9 mouse cellular contexts compared by ENCODE assay signal in genomic region chr9:103013366-103013765, GRCm38 (mm10). TPM values are rescaled to one million over a fixed set of nuclear protein-coding genes. Genes with fewer than 3 reads are reported as not detected.
DNase-seq lines count a peak whose midpoint lies in the region; ATAC-seq lines count a peak whose summit lies in the region.
"Had no signal": no experiment of that assay in that cellular context is flagged by ENCODE, and none has a peak within 500 bp of the region (broad histone marks: within the 10 kb centered on the region; RNA-seq: fewer than 3 reads in every experiment).

No protein-coding gene starts in this region.

- H3K9ac ChIP-seq in neural tube, embryonic 15.5 days (replicated peaks) = no peak overlapping the region
- H3K9ac ChIP-seq in intestine, embryonic 15.5 days = no peak overlapping the region
- no peak overlapping the region for H3K9ac ChIP-seq in liver, embryonic 11.5 days (ENCODE audit: low read depth, low read length)

- H3K4me1 ChIP-seq in neural tube, embryonic 15.5 days = peaks cover 9% of the 10 kb centered on the region
- H3K4me1 ChIP-seq in intestine, embryonic 15.5 days (replicated peaks) = 0 out of 2 replicates have a peak, but pooled peaks cover 3% of the 10 kb centered on the region
- H3K4me1 ChIP-seq in liver, embryonic 11.5 days (replicated peaks; ENCODE audit: control insufficient read depth, insufficient read depth, low read length) = no peaks in the 10 kb centered on the region

- ATAC-seq in neural tube, embryonic 15.5 days (ENCODE audit: low FRiP score) = no peak
- ATAC-seq in intestine, embryonic 15.5 days = peak; percentile 41; the same call in 1 of the 2 replicates
- ATAC-seq in liver, embryonic 11.5 days (replicated peaks; ENCODE audit: low FRiP score) = no peak

- no peak overlapping the region for H3K27ac ChIP-seq in neural tube, embryonic 15.5 days (replicated peaks)
- H3K27ac ChIP-seq in intestine, embryonic 15.5 days = no peak overlapping the region
- no peak overlapping the region for H3K27ac ChIP-seq in liver, embryonic 11.5 days (ENCODE audit: low read depth, low read length)
- H3K27ac ChIP-seq: macrophage had no signal

- no peaks in the 10 kb centered on the region for H3K9me3 ChIP-seq in neural tube, embryonic 15.5 days (replicated peaks)
- no peaks in the 10 kb centered on the region for H3K9me3 ChIP-seq in intestine, embryonic 15.5 days
- H3K9me3 ChIP-seq in liver, embryonic 11.5 days (ENCODE audit: control insufficient read depth, low read length) = no peaks in the 10 kb centered on the region

- DNase-seq in neural tube, embryonic 10.5 days (ENCODE audit: extremely low spot score, low spot score) = peak; percentile 48
- peak; percentile 54 to 87 for DNase-seq in adrenal gland, adult (ENCODE audit: inconsistent age in 2 of 2, low spot score in 1 of 2)
- DNase-seq in cerebellum, postnatal 10 days = peak; percentile 81 to 83
- DNase-seq in liver, embryonic 11.5 days (ENCODE audit: low spot score) = peak; percentile 44
- peak; percentile 14 for DNase-seq in right cerebral cortex, postnatal 25 days
- no peak for DNase-seq in natural killer cell, adult 2 months (ENCODE audit: low spot score in 2 of 2)

- no peak overlapping the region for H3K4me3 ChIP-seq in neural tube, embryonic 15.5 days (replicated peaks)
- no peak overlapping the region for H3K4me3 ChIP-seq in intestine, embryonic 15.5 days (replicated peaks)
- no peak overlapping the region for H3K4me3 ChIP-seq in liver, embryonic 11.5 days (ENCODE audit: low read depth, low read length)

- 17% methylated on average over 5 of the region's 5 CpGs for WGBS in neural tube, embryonic 15.5 days
- 11% methylated on average over 5 of the region's 5 CpGs for WGBS in intestine, embryonic 15.5 days
- 10% methylated on average over 5 of the region's 5 CpGs for whole genome bisulfite sequencing in liver, embryonic 11.5 days

- peaks cover 21% of the 10 kb centered on the region for H3K27me3 ChIP-seq in neural tube, embryonic 15.5 days (replicated peaks)
- H3K27me3 ChIP-seq in intestine, embryonic 15.5 days (replicated peaks) = no peaks in the 10 kb centered on the region
- peaks cover 19% of the 10 kb centered on the region for H3K27me3 ChIP-seq in liver, embryonic 11.5 days (replicated peaks; ENCODE audit: control insufficient read depth, insufficient read depth, low read length)

- no peak overlapping the region for H3K4me2 ChIP-seq in neural tube, embryonic 15.5 days
- no peak overlapping the region for H3K4me2 ChIP-seq in intestine, embryonic 15.5 days (replicated peaks)
- no peak overlapping the region for H3K4me2 ChIP-seq in liver, embryonic 11.5 days

- no peaks in the 10 kb centered on the region for H3K36me3 ChIP-seq in neural tube, embryonic 15.5 days
- H3K36me3 ChIP-seq in intestine, embryonic 15.5 days = no peaks in the 10 kb centered on the region
- H3K36me3 ChIP-seq in liver, embryonic 11.5 days (ENCODE audit: control insufficient read depth, insufficient read depth, low read length) = no peaks in the 10 kb centered on the region

RNA-seq across cellular contexts. Expression of gene Slco2a1, which starts 24.9 kb away (rescaled TPM):
- polyA plus RNA-seq in neural tube, embryonic 15.5 days (2015; fragmentation: Nextera tagmentation; extraction: Ambion mirVana) = 2.6 and 6.5 TPM in 2 replicates
- polyA plus RNA-seq in intestine, embryonic 15.5 days (2015; fragmentation: Nextera tagmentation; extraction: Ambion mirVana) = 11.3 and 11.7 TPM in 2 replicates
- 1.7 and 2.4 TPM in 2 replicates for polyA plus RNA-seq in liver, embryonic 11.5 days (2014; fragmentation: Nextera tagmentation; extraction: Ambion mirVana)
- polyA plus RNA-seq: macrophage had no signal

Comparison
In these comparisons a context has a peak if more than half of its experiments do, and no peak if none do; other contexts are left out.
1. DNase-seq: peak in neural tube, embryonic 10.5 days (single experiment), adrenal gland, adult (2 of 2), cerebellum, postnatal 10 days (2 of 2), liver, embryonic 11.5 days (single experiment) and right cerebral cortex, postnatal 25 days (single experiment); none in natural killer cell, adult 2 months (0 of 2).